Mouse (Mus musculus) liver, embryonic 16.5 days (tissue): ENCODE measurements around the gene Ostm1. TPM values are rescaled to one million over a fixed set of nuclear protein-coding genes. Genes with fewer than 3 reads are reported as not detected.

Source experiments
- ATAC-seq: fragments of 200-750 bp; cut with Nextera tagmentation; 2 replicates; pipeline ENCODE4 v1.8.0; 2017; ENCODE audit warnings: low read depth, mild to moderate bottlenecking, moderate number of reproducible peaks, moderate library complexity
- H3K27ac ChIP-seq: fragments of 300-500 bp; sonication (generic); 2 replicates; pipeline ENCODE4 v1.5.1; 2014; ENCODE audit warnings: mild to moderate bottlenecking, low read length
- H3K27me3 ChIP-seq: fragments of 300-500 bp; sonication (generic); 2 replicates; pipeline ENCODE4 v1.6.1; 2014; ENCODE audit warnings: low read depth, low read length, mixed read lengths; ENCODE audit not compliant: control insufficient read depth, insufficient read depth
- H3K36me3 ChIP-seq: fragments of 300-500 bp; sonication (generic); 2 replicates; pipeline ENCODE4 v1.6.1; 2014; ENCODE audit warnings: mild to moderate bottlenecking; ENCODE audit not compliant: control insufficient read depth, insufficient read depth
- H3K4me1 ChIP-seq: fragments of 300-500 bp; sonication (generic); 2 replicates; pipeline ENCODE4 v1.6.1; 2014; ENCODE audit warnings: low read depth, low read length, mixed read lengths; ENCODE audit not compliant: control insufficient read depth
- H3K4me2 ChIP-seq: fragments of 300-500 bp; sonication (generic); 2 replicates; pipeline ENCODE4 v1.6.1; 2014; ENCODE audit warnings: low read depth, low read length, mixed read lengths
- H3K4me3 ChIP-seq: fragments of 300-500 bp; sonication (generic); 2 replicates; pipeline ENCODE4 v1.5.1; 2014; ENCODE audit warnings: low read depth, mild to moderate bottlenecking, low read length
- H3K9ac ChIP-seq: fragments of 300-500 bp; sonication (generic); 2 replicates; pipeline ENCODE4 v1.6.1; 2014; ENCODE audit warnings: low read depth, low read length
- H3K9me3 ChIP-seq: fragments of 300-500 bp; sonication (generic); replicated peaks from 2 replicates; pipeline ENCODE4 v1.6.1; 2016; ENCODE audit warnings: low read length; ENCODE audit not compliant: control insufficient read depth
- WGBS: fragments of 180-500 bp; shearing (Covaris S2); extraction: QIAGEN DNeasy Blood & Tissue Kit; methylation state at CpG from one replicate; pipeline ENCODE4 v1.1.7; 2014; ENCODE audit not compliant: insufficient replicate concordance; 5-methylcytosine and 5-hydroxymethylcytosine counted together
- polyA plus RNA-seq: library from polyadenylated mRNA; unstranded; fragments of >200 nt; fragmentation: Nextera tagmentation; extraction: Ambion mirVana; gene quantifications from 2 replicates; pipeline ENCODE4 v1.2.1, GENCODE M21; 2015

Ostm1 gene
- polyA plus RNA-seq, 1 experiment from 2014 or later: 10.5 TPM

DNA sequence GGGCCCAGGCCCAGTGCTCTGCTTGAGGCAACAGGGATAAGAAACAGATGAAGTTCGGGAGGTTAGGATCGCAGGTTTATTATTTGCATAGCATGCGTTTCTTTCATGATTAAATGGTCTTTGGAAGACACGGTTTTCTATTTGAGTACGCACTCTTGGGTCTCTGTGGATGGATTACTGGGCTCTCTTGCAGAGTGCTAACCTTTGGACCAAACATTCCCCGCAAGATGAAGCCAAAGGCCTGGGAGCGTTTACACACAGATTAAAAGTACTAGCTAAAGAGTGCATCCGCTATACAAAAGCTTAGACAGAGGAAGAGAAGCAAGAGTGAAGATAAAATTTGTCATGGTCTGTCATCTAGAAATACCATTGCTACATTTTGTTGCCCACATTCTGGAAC lies 98.8 kb downstream of the Ostm1 start:
- Histone ChIP-seq H3K4me2 (no peak overlapping the region), H3K4me3 (no peak overlapping the region), H3K27ac (no peak overlapping the region), H3K36me3 (peaks cover 4% of the 10 kb centered on the region; the same call in 1 of the 2 replicates), H3K9me3 (no peaks in the 10 kb centered on the region), H3K27me3 (no peaks in the 10 kb centered on the region), H3K9ac (no peak overlapping the region), H3K4me1 (peaks cover 15% of the 10 kb centered on the region)
- no peak for ATAC-seq
- WGBS: 75% methylated on average over 8 of the region's 8 CpGs

DNA sequence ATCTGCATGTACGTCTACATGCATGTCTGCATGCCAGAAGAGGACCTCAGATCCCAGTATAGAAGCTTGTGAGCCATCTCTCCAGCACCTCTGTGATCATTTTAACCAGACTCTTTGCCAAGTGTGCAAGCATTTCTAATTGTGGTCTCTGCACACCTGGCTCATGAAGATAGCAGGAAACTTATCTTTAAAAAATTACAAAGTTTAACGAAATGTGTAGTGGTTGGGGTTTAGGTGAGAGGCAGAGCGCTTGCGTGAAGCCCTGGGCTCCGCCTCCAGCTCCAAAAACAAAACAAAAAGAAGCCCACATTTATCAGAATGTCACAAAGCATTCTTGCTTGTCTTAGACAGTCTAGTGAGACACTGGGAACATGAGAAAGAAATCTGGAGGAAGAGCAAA lies 104.3 kb downstream of the Ostm1 start:
- no peak overlapping the region for H3K9ac ChIP-seq
- no peaks in the 10 kb centered on the region for H3K4me1 ChIP-seq
- no peaks in the 10 kb centered on the region for H3K9me3 ChIP-seq
- H3K27me3 ChIP-seq: no peaks in the 10 kb centered on the region
- 39% methylated on average over 5 of the region's 5 CpGs for WGBS
- peaks cover 4% of the 10 kb centered on the region; the same call in 1 of the 2 replicates for H3K36me3 ChIP-seq
- H3K4me3 ChIP-seq: no peak overlapping the region
- H3K4me2 ChIP-seq: no peak overlapping the region
- ATAC-seq: no peak
- no peak overlapping the region for H3K27ac ChIP-seq

DNA sequence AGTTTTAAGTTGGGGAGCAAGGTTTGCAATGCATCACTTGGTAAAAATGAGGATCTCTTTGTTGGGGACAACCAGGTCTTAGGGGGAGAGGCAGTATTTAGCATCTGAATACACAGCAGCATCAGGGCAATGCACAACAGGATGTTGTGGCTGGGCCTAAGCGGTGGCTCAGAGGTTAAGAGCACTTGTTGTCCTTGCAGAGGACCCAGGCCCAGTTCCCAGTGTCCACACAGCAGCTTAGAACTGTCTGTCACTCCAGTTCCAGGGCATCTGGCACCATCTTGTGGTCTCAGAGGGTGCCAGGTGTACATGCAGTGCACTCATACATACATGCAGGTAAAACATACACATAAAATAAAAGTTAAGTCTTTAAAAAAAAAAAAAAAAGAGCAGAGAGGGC lies 106.1 kb downstream of the Ostm1 start:
- H3K36me3 ChIP-seq: no peaks in the 10 kb centered on the region
- no peak for ATAC-seq

DNA sequence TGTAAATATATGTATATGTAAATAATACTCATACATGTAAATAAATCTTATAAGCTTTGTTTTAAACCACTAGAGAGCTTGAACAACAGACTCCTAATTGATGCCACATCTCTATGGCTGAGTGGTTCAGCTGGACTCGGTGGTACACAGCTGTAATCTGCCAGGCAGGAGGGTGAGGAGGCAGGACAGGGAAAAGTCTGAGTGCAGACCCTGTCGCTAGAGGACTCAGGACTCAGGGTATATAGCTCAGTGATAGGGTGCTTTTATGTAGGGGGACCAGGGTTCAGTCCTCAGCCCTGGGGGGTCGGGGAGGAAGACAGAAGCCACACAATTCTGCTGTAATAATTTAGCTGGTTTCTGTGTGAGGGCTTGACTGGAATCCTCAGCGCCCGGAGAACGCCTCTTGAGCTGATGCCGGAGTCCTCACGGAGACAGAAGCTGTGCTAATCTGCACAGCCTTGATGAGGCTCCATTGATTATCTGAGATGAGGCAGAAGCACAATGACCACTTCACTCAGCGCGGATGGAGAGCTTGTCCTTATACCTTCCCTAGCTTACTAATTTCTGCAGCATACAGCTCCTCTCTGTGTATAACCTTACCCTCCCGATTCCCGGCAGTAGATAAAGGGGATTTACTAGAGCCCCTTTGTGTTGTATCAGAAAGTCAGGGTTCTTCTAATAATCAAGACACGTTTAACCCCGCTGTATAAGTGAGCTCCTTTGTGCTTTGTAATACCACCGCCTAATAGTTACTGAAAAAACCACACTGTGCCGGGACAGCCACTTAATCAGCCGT lies 106.8 kb downstream of the Ostm1 start:
- no peak for ATAC-seq
- Histone ChIP-seq H3K9me3 (no peaks in the 10 kb centered on the region), H3K4me2 (no peak overlapping the region), H3K27ac (no peak overlapping the region), H3K9ac (no peak overlapping the region), H3K4me1 (no peaks in the 10 kb centered on the region), H3K27me3 (no peaks in the 10 kb centered on the region), H3K4me3 (no peak overlapping the region), H3K36me3 (no peaks in the 10 kb centered on the region)
- 82% methylated on average over 17 of the region's 17 CpGs for WGBS

More for the DNA sequence above, 106.1 kb downstream of the Ostm1 start:
- Histone ChIP-seq H3K4me2 (no peak overlapping the region), H3K4me3 (no peak overlapping the region), H3K27ac (no peak overlapping the region), H3K27me3 (no peaks in the 10 kb centered on the region), H3K9ac (no peak overlapping the region), H3K4me1 (no peaks in the 10 kb centered on the region), H3K9me3 (no peaks in the 10 kb centered on the region)
- WGBS: 62% methylated on average over 1 of the region's 1 CpGs

DNA sequence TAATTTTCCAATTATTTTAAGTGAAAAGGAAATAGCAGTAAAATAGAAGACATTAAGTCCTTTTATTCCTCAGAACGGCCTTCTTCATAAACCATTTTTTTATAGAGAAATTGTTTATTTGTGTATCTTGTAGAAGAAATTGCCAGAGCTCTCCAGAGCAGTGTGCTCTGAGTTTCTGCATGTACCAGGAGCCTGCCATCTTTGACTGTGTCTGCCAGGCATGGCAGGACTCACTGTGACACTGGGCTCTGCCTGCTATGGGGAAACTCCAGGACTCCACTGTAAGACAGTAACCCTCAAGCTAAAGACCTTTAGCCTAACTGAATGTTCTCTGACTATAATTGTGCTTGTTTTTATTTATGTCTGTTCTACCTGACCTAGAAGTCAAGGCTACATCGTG lies 107.4 kb downstream of the Ostm1 start:
- H3K9ac ChIP-seq: no peak overlapping the region
- no peaks in the 10 kb centered on the region for H3K4me1 ChIP-seq
- H3K4me3 ChIP-seq: no peak overlapping the region
- 72% methylated on average over 2 of the region's 2 CpGs for WGBS
- no peaks in the 10 kb centered on the region for H3K27me3 ChIP-seq
- ATAC-seq: no peak
- no peak overlapping the region for H3K4me2 ChIP-seq
- H3K27ac ChIP-seq: no peak overlapping the region
- H3K9me3 ChIP-seq: no peaks in the 10 kb centered on the region
- H3K36me3 ChIP-seq: no peaks in the 10 kb centered on the region

DNA sequence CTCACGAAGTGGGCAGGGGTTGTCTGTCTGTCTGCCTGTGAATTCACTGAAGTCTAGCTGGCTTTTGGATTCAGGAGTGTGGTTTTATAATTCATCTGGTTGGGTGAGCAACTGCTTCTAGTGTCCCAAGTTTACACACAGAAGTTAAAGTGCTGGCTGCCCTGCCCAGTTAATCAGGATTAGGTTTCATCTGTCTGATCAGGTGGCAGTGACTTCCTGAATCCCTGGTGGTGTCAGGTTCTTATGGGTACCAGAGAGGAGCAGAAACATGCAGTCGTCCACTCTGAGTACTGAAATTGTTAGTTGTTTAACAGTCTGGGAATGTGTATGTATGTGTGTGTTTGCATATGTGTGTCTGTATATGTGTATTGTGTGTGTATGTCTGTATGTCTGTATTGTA lies 108.5 kb downstream of the Ostm1 start:
- ATAC-seq: no peak
- H3K4me2 ChIP-seq: no peak overlapping the region
- H3K9ac ChIP-seq: no peak overlapping the region
- H3K27me3 ChIP-seq: no peaks in the 10 kb centered on the region
- no peaks in the 10 kb centered on the region for H3K4me1 ChIP-seq
- no peaks in the 10 kb centered on the region for H3K36me3 ChIP-seq
- H3K9me3 ChIP-seq: no peaks in the 10 kb centered on the region
- H3K4me3 ChIP-seq: no peak overlapping the region
- H3K27ac ChIP-seq: no peak overlapping the region
- 64% methylated on average over 2 of the region's 2 CpGs for WGBS

DNA sequence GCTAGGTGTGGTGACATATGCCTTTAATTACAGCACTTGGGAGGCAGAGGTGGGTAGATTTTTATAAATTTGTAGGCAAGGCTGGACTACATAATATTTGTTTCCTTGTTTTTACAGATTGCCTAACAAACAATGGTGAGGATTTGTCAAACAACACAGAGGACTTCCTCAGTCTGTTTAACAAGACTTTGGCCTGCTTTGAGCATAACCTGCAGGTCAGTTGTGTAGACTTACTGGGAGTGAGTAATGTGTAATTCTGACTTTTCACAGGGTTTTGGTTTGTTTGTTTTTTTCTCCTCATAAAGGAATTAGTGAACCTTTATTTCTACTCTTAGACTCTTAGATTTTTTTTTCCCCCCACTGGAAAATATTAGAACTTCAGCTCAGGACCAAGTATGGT lies 109.2 kb downstream of the Ostm1 start:
- H3K4me2 ChIP-seq: no peak overlapping the region
- no peak overlapping the region for H3K4me3 ChIP-seq
- ATAC-seq: no peak
- no peaks in the 10 kb centered on the region for H3K9me3 ChIP-seq
- H3K27me3 ChIP-seq: no peaks in the 10 kb centered on the region
- no peaks in the 10 kb centered on the region for H3K36me3 ChIP-seq
- H3K9ac ChIP-seq: no peak overlapping the region
- no peaks in the 10 kb centered on the region for H3K4me1 ChIP-seq
- no peak overlapping the region for H3K27ac ChIP-seq

DNA sequence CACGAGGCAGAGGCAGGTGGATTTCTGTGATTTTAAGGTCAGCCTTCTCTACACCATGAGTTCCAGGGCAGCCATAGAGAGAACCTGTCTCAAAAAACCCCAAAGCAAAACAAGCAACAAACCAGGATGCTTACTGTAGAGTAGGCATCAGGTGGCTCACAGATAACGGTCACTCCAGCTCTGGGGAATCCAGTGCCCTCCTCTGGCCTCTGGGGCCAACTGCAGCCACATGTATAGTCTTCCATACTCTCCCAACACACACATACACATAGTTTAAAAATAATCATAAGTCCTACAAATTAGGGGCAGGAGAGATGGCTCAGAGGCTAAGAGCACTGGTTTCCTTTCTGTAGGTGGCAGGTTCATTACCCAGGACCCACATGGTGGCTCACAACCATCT lies 109.9 kb downstream of the Ostm1 start:
- Histone ChIP-seq H3K4me1 (no peaks in the 10 kb centered on the region), H3K4me2 (no peak overlapping the region), H3K9me3 (no peaks in the 10 kb centered on the region), H3K4me3 (no peak overlapping the region), H3K27ac (no peak overlapping the region), H3K36me3 (no peaks in the 10 kb centered on the region; the same call in 1 of the 2 replicates), H3K27me3 (no peaks in the 10 kb centered on the region), H3K9ac (no peak overlapping the region)
- ATAC-seq: no peak
- 63% methylated on average over 2 of the region's 2 CpGs for WGBS

DNA sequence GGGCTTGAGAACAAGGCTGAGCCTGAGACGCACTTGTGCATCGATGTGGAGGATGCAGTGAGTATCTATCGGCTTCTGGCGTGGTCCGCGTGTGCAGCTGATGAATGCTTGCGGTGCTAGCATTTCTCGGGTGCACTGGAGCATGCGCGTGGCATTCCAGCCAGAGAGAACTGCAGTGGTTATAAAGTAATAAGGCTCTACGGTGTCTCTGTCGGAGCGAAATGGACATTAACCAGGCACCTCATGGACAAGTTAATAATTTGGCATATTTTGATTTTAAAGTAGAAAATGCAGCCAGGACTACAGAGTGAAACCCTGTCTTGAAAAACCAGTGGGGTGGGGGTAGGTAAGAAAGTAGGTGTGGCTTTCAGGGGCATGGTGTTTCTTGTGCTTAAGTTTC lies 112.7 kb downstream of the Ostm1 start:
- Histone ChIP-seq H3K9me3 (no peaks in the 10 kb centered on the region), H3K4me3 (no peak overlapping the region), H3K27me3 (no peaks in the 10 kb centered on the region), H3K9ac (no peak overlapping the region), H3K36me3 (no peaks in the 10 kb centered on the region; the same call in 1 of the 2 replicates), H3K4me1 (no peaks in the 10 kb centered on the region), H3K27ac (no peak overlapping the region), H3K4me2 (no peak overlapping the region)
- no peak for ATAC-seq
- 92% methylated on average over 13 of the region's 13 CpGs for WGBS
